Comparison of ENCODE assay signal across 13 mouse cellular contexts in genomic region chr6:35334278-35334677, GRCm38 (mm10). TPM values are rescaled to one million over a fixed set of nuclear protein-coding genes. Genes with fewer than 3 reads are reported as not detected.
DNase-seq lines count a peak whose midpoint lies in the region; TF ChIP-seq lines count a peak whose summit lies in the region.
"Had no signal": no experiment of that assay in that cellular context is flagged by ENCODE, and none has a peak within 500 bp of the region (broad histone marks: within the 10 kb centered on the region; RNA-seq: fewer than 3 reads in every experiment).

No protein-coding gene starts in this region.

- peak; percentile 55 for TF ChIP-seq CTCF in layer of hippocampus, adult 2 months (conservative IDR thresholded peaks at IDR 0.05)
- peak; percentile 37; the same call in 1 of the 2 replicates for TF ChIP-seq CTCF in brain, embryonic 14.5 days (IDR thresholded peaks at IDR 0.05; ENCODE audit: borderline replicate concordance, extremely low read depth, insufficient read depth, insufficient read length)

- TF ChIP-seq POLR2A in brain, embryonic 14.5 days (IDR thresholded peaks at IDR 0.05; ENCODE audit: borderline replicate concordance, extremely low read depth, insufficient read depth, insufficient read length, poor library complexity, severe bottlenecking), result no peak

- no peak overlapping the region for H3K4me3 ChIP-seq in layer of hippocampus, adult 2 months
- H3K4me3 ChIP-seq: megakaryocyte, embryonic 14.5 days had no signal

- no peak overlapping the region for H3K27ac ChIP-seq in layer of hippocampus, adult 2 months
- H3K27ac ChIP-seq: hindbrain, embryonic 14.5 days had no signal

- DNase-seq in layer of hippocampus, adult 2 months (ENCODE audit: low spot score in 2 of 2), result no peak
- DNase-seq in layer of hippocampus, adult 11-12 months (ENCODE audit: low spot score), result no peak
- DNase-seq in 416B (ENCODE audit: low read depth), result peak; percentile 42
- peak; percentile 11 for DNase-seq in A20 (ENCODE audit: low read depth, low spot score)
- DNase-seq in brain, embryonic 14.5 days (ENCODE audit: low read depth), result no peak
- DNase-seq in cerebellum, postnatal 25 days, result no peak
- DNase-seq in spleen, adult 12 weeks (ENCODE audit: low spot score), result no peak
- DNase-seq: cerebellum, adult 9-10 months; lung, adult 2 months; thymus, postnatal 25 days had no signal

RNA-seq across cellular contexts. Expression of gene Fam180a, which starts 8.3 kb away (rescaled TPM):
- under 1 TPM; 0.38 to 0.44 TPM for total RNA-seq in layer of hippocampus, adult 2 months (2021)
- polyA plus RNA-seq in brain, embryonic 14.5 days (2012; rRNA removed), result 0.11 and 0.16 TPM in 2 replicates
- polyA plus RNA-seq: kidney, embryonic 14.5 days had no signal

RNA-seq across cellular contexts. Expression of gene Slc13a4, which starts 26.3 kb away (rescaled TPM):
- 1 to 10 TPM; 4.0 to 6.2 TPM for total RNA-seq in layer of hippocampus, adult 2 months (2021)
- polyA plus RNA-seq in brain, embryonic 14.5 days (2012; rRNA removed), result 2.1 and 3.8 TPM in 2 replicates

Comparison
In these comparisons a context has a peak if more than half of its experiments do, and no peak if none do; other contexts are left out.
1. DNase-seq: peak in 416B (single experiment) and A20 (single experiment); none in layer of hippocampus, adult 2 months (0 of 2), layer of hippocampus, adult 11-12 months (single experiment), brain, embryonic 14.5 days (single experiment), cerebellum, postnatal 25 days (0 of 2) and spleen, adult 12 weeks (single experiment).